Mouse (Mus musculus) adrenal gland, postnatal 10 days (tissue): Measurements from ENCODE around the gene Ndufv2. TPM values are rescaled to one million over a fixed set of nuclear protein-coding genes. Genes with fewer than 3 reads are reported as not detected.

Source experiments
- total RNA-seq, 2 experiments: library from RNA; stranded (reverse); gene quantifications; 2 replicates each; pipeline ENCODE4 v1.2.3; 2021

The Ndufv2 gene
- total RNA-seq, 2 experiments from 2014 or later = 725 to 798 TPM

Other genes with a start within 250 kb of the Ndufv2 start
- gene Ralbp1, start 215.8 kb downstream of the Ndufv2 start, total RNA-seq = 10 to 100 TPM; 32.4 to 37.4 TPM
- gene Twsg1, start 150.3 kb downstream of the Ndufv2 start, total RNA-seq = 10 to 100 TPM; 63.3 to 70.0 TPM
- gene Ankrd12, start 24.5 kb downstream of the Ndufv2 start, total RNA-seq = 10 to 100 TPM; 21.0 to 23.1 TPM
- gene Washc1, start 10.0 kb upstream of the Ndufv2 start, total RNA-seq = 10 to 100 TPM; 28.5 to 35.5 TPM
- gene Ddx11, start 22.0 kb upstream of the Ndufv2 start, total RNA-seq = 1 to 10 TPM; 5.4 to 8.6 TPM